Mouse (Mus musculus) intestine, postnatal 0 days (tissue): ENCODE data around the gene 4930558K02Rik. TPM values are rescaled to one million over a fixed set of nuclear protein-coding genes. Genes with fewer than 3 reads are reported as not detected.
A peak's percentile ranks its signal among the peaks of the same experiment; 100 is the strongest.

Experiments
- ATAC-seq: fragments of 200-750 bp; cut with Nextera tagmentation; 2 replicates; pipeline ENCODE4 v1.8.0; 2017; ENCODE audit warnings: mild to moderate bottlenecking, moderate TSS enrichment, moderate library complexity
- H3K27ac ChIP-seq: fragments of 300-500 bp; sonication (generic); 2 replicates; pipeline ENCODE4 v1.5.1; 2014; ENCODE audit warnings: mild to moderate bottlenecking, low read depth, low read length, moderate library complexity
- H3K27me3 ChIP-seq: fragments of 300-500 bp; sonication (generic); replicated peaks from 2 replicates; pipeline ENCODE4 v1.6.1; 2014; ENCODE audit warnings: low read length, mixed read lengths; ENCODE audit not compliant: control insufficient read depth, insufficient read depth
- H3K36me3 ChIP-seq: fragments of 300-500 bp; sonication (generic); 2 replicates; pipeline ENCODE4 v1.6.1; 2014; ENCODE audit warnings: mild to moderate bottlenecking, moderate library complexity; ENCODE audit not compliant: control insufficient read depth, insufficient read depth
- H3K4me1 ChIP-seq: fragments of 300-500 bp; sonication (generic); replicated peaks from 2 replicates; pipeline ENCODE4 v1.6.1; 2014; ENCODE audit warnings: antibody characterized with exemption, low read length, mixed read lengths; ENCODE audit not compliant: control insufficient read depth, insufficient read depth
- H3K4me2 ChIP-seq: fragments of 300-500 bp; sonication (generic); replicated peaks from 2 replicates; pipeline ENCODE4 v1.6.1; 2014; ENCODE audit warnings: low read depth, mild to moderate bottlenecking, moderate library complexity
- H3K4me3 ChIP-seq: fragments of 300-500 bp; sonication (generic); 2 replicates; pipeline ENCODE4 v1.5.1; 2014; ENCODE audit warnings: low read depth, low read length
- H3K9ac ChIP-seq: fragments of 300-500 bp; sonication (generic); 2 replicates; pipeline ENCODE4 v1.6.1; 2014; ENCODE audit warnings: mild to moderate bottlenecking, low read depth, low read length
- H3K9me3 ChIP-seq: fragments of 300-500 bp; sonication (generic); 2 replicates; pipeline ENCODE4 v1.6.1; 2016; ENCODE audit warnings: mixed run types; ENCODE audit not compliant: control insufficient read depth
- CTCF ChIP-seq: sonication (generic); IDR thresholded peaks from 2 replicates; pipeline ENCODE4 v1.5.1; 2016; ENCODE audit warnings: low read depth, mild to moderate bottlenecking, control low read depth, antibody characterized with exemption, moderate library complexity
- WGBS: fragments of 180-500 bp; shearing (Covaris S2); extraction: QIAGEN DNeasy Blood & Tissue Kit; methylation state at CpG from one replicate; pipeline ENCODE4 v1.1.7; 2014; 5-methylcytosine and 5-hydroxymethylcytosine counted together
- polyA plus RNA-seq: library from polyadenylated mRNA; unstranded; fragments of >200 nt; fragmentation: Nextera tagmentation; extraction: Ambion mirVana; gene quantifications from 2 replicates; pipeline ENCODE4 v1.2.1, GENCODE M21; 2015

The 4930558K02Rik gene
- polyA plus RNA-seq = not detected in 2 replicates

DNA sequence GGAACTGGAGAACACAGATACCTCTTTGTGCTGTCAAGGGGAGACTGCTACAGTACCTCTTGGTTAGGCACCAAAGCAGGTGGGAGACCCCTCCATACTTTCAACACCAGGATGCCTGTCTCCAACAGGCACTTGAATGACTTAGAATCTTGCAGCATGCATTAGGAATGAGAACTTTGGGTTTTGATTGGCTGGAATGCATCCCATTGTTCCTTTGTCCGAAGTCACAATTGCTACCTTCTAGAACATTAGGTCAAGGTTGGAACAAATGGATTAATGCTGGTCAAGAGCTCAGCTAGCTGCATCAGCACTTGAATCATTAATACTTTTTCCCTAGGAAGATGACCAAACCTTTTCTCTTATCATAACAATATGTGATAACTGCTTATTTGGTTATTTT, at the start of gene 4930558K02Rik:
4930558K02Rik (minus strand) TSS at position 101 of the 400 bp plus-strand sequence.
- no peak within 1 kb of the TSS for H3K27ac ChIP-seq
- no peaks in the 10 kb centered on the region for H3K36me3 ChIP-seq
- no peaks in the 10 kb centered on the region for H3K9me3 ChIP-seq
- no peak within 1 kb of the TSS for H3K9ac ChIP-seq
- no peaks in the 10 kb centered on the region for H3K27me3 ChIP-seq
- ATAC-seq = no peak
- no peaks in the 10 kb centered on the region for H3K4me1 ChIP-seq
- no peak for TF ChIP-seq CTCF
- no peak within 1 kb of the TSS for H3K4me2 ChIP-seq
- H3K4me3 ChIP-seq = no peak within 1 kb of the TSS
- WGBS = 75% methylated on average over 1 of the region's 1 CpGs

- no peaks in the 10 kb centered on the region for H3K27me3 ChIP-seq
- no peak overlapping the region for H3K27ac ChIP-seq
- H3K4me1 ChIP-seq = no peaks in the 10 kb centered on the region
- no peaks in the 10 kb centered on the region for H3K9me3 ChIP-seq
- no peaks in the 10 kb centered on the region for H3K36me3 ChIP-seq
- TF ChIP-seq CTCF = no peak
- H3K9ac ChIP-seq = no peak overlapping the region
- no peak overlapping the region for H3K4me3 ChIP-seq
- 64% methylated on average over 8 of the region's 8 CpGs for WGBS
- no peak for ATAC-seq
- H3K4me2 ChIP-seq = no peak overlapping the region
Measured at GRCm38 (mm10) chr1:162023681-162024270, 44.3 kb upstream of the 4930558K02Rik start.

- H3K27ac ChIP-seq = no peak overlapping the region
- no peak for ATAC-seq
- WGBS = 71% methylated on average over 4 of the region's 4 CpGs
Measured at GRCm38 (mm10) chr1:162020766-162021165, 41.3 kb upstream of the 4930558K02Rik start.

GRCm38 (mm10) chr1:162020303-162020731, 40.9 kb upstream of the 4930558K02Rik start:
- no peak overlapping the region for H3K27ac ChIP-seq
- no peaks in the 10 kb centered on the region for H3K4me1 ChIP-seq
- ATAC-seq = no peak

More at GRCm38 (mm10) chr1:162020766-162021165, 41.3 kb upstream of the 4930558K02Rik start:
- H3K9me3 ChIP-seq = no peaks in the 10 kb centered on the region
- H3K9ac ChIP-seq = no peak overlapping the region
- H3K4me1 ChIP-seq = no peaks in the 10 kb centered on the region
- H3K4me3 ChIP-seq = no peak overlapping the region
- no peak overlapping the region for H3K4me2 ChIP-seq
- no peak for TF ChIP-seq CTCF
- no peaks in the 10 kb centered on the region for H3K27me3 ChIP-seq
- H3K36me3 ChIP-seq = no peaks in the 10 kb centered on the region

GRCm38 (mm10) chr1:162018601-162018977, 39.2 kb upstream of the 4930558K02Rik start:
- Histone ChIP-seq H3K36me3 (no peaks in the 10 kb centered on the region), H3K4me2 (0 out of 2 replicates have a peak overlapping the region, but pooled peaks have one; percentile 6), H3K9me3 (no peaks in the 10 kb centered on the region), H3K4me3 (no peak overlapping the region), H3K27ac (no peak overlapping the region), H3K27me3 (no peaks in the 10 kb centered on the region), H3K9ac (no peak overlapping the region), H3K4me1 (no peaks in the 10 kb centered on the region)
- ATAC-seq = no peak
- TF ChIP-seq CTCF = no peak
- WGBS = 65% methylated on average over 6 of the region's 6 CpGs

More at GRCm38 (mm10) chr1:162020303-162020731, 40.9 kb upstream of the 4930558K02Rik start:
- WGBS = 69% methylated on average over 7 of the region's 7 CpGs
- Histone ChIP-seq H3K36me3 (no peaks in the 10 kb centered on the region), H3K4me2 (no peak overlapping the region), H3K9me3 (no peaks in the 10 kb centered on the region), H3K9ac (no peak overlapping the region), H3K27me3 (no peaks in the 10 kb centered on the region), H3K4me3 (no peak overlapping the region)
- no peak for TF ChIP-seq CTCF

- TF ChIP-seq CTCF = no peak
- Histone ChIP-seq H3K9me3 (no peaks in the 10 kb centered on the region), H3K4me1 (no peaks in the 10 kb centered on the region), H3K4me2 (0 out of 2 replicates have a peak overlapping the region, but pooled peaks have one; percentile 6), H3K27me3 (no peaks in the 10 kb centered on the region), H3K9ac (no peak overlapping the region), H3K4me3 (no peak overlapping the region), H3K36me3 (no peaks in the 10 kb centered on the region), H3K27ac (no peak overlapping the region; the same call in 1 of the 2 replicates)
- 55% methylated on average over 13 of the region's 13 CpGs for WGBS
- no peak for ATAC-seq
Measured at GRCm38 (mm10) chr1:162017975-162018600, 38.7 kb upstream of the 4930558K02Rik start.
